Mouse (Mus musculus) c-Kit-positive CD71-negative TER-119-negative erythroid progenitor cells, embryonic 14.5 days (primary cell): ENCODE results near the gene Cd209d.
"Not testable (repeated sequence)": the region's sequence is repeated elsewhere in the genome, so short reads cannot be mapped to it uniquely, and the experiment has no call there.

Experiments used
- DNase-seq: peaks from one replicate; pipeline ENCODE4 v3.0.0-alpha.2; 2013; ENCODE audit warnings: low read depth

Gene Cd209d

DNA sequence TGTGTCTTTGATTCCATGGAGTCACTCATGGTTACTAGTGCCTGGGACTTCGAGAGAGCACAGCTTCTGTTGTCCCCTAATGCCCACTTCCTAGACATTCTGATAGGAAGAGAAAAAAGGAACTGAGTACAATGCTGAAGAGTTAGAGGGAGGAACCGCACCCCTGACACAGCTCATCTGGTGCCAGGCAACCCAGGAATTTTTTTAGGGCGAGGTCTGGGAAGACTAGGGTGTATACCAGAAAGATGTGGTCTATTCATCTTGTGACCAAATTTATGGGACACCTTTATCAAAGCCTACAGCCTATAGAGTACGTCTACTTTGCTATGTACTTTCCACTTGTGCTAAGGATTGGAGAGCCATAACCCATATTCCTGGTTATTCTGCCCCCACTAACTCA, at the start of gene Cd209d:
Gene Cd209d, minus strand, starts transcription at position 101 of the 400 bp plus-strand sequence.
- no peak for DNase-seq

DNA sequence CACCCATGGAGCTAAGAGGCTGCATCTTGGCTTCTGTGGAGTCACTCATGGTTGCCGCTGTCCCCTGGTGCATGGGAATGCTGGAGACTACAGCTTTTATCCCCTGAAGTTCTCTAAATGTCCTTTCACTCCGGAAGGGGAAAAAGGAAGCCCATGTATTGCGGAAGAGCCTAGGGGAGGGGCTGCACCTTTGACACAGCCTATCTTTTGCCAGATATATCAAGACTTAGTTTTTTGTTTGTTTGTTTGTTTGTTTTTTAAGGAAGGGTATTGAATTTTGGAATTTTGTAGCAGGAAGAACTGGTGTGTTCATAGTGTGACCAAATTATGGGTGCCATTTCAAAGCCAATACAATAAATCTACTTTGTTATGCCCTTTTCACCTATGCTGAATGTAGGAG, 48.4 kb upstream of the Cd209d start, which contains the start of gene Cd209b:
Gene Cd209b, minus strand, starts transcription at position 101 of the 400 bp plus-strand sequence.
- no peak for DNase-seq

DNA sequence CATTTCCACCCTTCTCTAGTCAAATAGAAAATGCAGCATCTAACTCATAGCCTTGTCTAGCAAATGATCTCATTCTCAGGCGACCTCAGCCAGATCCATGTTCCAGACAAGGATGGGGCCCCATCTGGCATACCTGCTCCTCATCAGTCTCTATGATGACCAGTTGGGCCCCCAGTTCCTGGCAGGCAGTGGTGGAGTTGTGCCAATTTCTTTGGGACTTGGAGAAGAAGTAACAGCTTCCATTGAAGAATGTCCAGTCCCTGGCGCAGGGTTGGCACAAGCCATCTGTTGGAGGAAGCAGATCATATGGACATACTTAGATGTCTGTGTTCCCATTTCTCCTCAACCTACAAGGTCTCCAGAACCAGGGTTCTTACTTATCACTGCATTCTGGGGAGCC, 2.2 kb downstream of the Cd209d start:
- no peak for DNase-seq

DNA sequence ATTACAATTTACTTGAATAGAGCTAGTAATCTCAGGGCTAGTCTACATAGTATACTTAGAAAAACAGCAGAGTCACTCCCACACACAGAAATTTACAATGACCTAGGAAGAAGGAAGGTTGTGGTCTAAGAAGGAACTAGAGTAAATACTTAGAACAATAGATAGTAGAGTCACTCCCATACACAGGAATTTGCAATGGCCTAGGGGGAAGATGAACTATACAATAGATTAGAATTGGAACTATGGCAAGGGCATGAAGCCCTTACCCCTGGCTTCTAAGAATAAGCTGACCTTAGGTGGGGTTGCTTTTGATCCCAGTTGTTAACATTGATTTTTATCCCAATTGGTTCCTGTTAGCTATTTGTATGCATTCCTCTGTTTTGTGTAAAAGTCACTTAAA, 15.6 kb downstream of the Cd209d start:
- DNase-seq = not testable (repeated sequence)

DNA sequence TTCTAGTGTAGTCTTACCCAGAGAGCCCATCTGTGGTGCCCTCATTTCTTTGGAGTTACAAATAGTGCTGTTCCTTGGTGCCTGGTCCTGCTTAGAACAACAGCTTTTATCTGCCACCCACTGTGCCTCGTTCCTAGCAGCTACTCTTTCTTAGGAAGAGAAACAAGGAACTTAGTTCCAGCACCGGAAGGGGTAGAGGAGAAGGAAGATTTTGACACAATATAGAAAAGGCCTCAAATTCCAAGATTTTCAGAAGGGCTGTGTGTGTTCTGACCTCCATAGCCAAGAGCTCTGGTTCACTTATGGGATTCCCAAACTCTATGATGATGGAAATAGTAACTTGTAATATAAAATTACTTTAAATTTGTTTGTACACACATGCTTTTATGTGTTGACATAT, 24.1 kb downstream of the Cd209d start, which contains the start of gene Cd209e:
Gene Cd209e, minus strand, starts transcription at position 101 of the 400 bp plus-strand sequence.
- DNase-seq = no peak
